Mouse (Mus musculus) common myeloid progenitor, adult 5-6 weeks (primary cell): ENCODE results near the gene Psmc2. TPM values are rescaled to one million over a fixed set of nuclear protein-coding genes. Genes with fewer than 3 reads are reported as not detected.

Source experiments
- ATAC-seq: replicated peaks from 2 replicates; pipeline ENCODE4 v1.8.0; 2016; ENCODE audit warnings: low read depth, mild to moderate bottlenecking, moderate TSS enrichment, inconsistent platforms; ENCODE audit not compliant: poor library complexity, severe bottlenecking
- total RNA-seq: library from RNA; stranded (forward); fragments of 200-1000, 187-1606 nt; gene quantifications from 2 replicates; pipeline ENCODE4 v1.2.3, GENCODE M21; 2017

Psmc2 gene
- total RNA-seq = 111 and 126 TPM in 2 replicates

GRCm38 (mm10) chr5:21785053-21785452, at the start of gene Psmc2, which contains the start of gene Dnajc2:
Gene Psmc2 (plus strand): TSS chr5:21785283.
Gene Dnajc2 (minus strand): TSS chr5:21785251.
- ATAC-seq = peak; percentile 76

- peak; percentile 77 for ATAC-seq
Measured at GRCm38 (mm10) chr5:21735584-21735983, 49.5 kb upstream of the Psmc2 start.

GRCm38 (mm10) chr5:21736046-21736445, 49.0 kb upstream of the Psmc2 start:
- no peak for ATAC-seq

GRCm38 (mm10) chr5:21736956-21737585, 48.0 kb upstream of the Psmc2 start, which contains the start of gene Pmpcb:
Gene Pmpcb (plus strand): TSS chr5:21737141.
- ATAC-seq = peak; percentile 85

- ATAC-seq = no peak; the same call in 1 of the 2 replicates
Measured at GRCm38 (mm10) chr5:21737620-21738019, 47.5 kb upstream of the Psmc2 start.

GRCm38 (mm10) chr5:21739120-21739519, 46.0 kb upstream of the Psmc2 start:
- no peak for ATAC-seq

GRCm38 (mm10) chr5:21739881-21740280, 45.2 kb upstream of the Psmc2 start:
- no peak for ATAC-seq

GRCm38 (mm10) chr5:21743606-21744005, 41.5 kb upstream of the Psmc2 start:
- no peak for ATAC-seq

GRCm38 (mm10) chr5:21744651-21745050, 40.4 kb upstream of the Psmc2 start:
- no peak for ATAC-seq

- ATAC-seq = no peak
Measured at GRCm38 (mm10) chr5:21745966-21746365, 39.1 kb upstream of the Psmc2 start.

- ATAC-seq = no peak
Measured at GRCm38 (mm10) chr5:21768506-21768905, 16.6 kb upstream of the Psmc2 start.

GRCm38 (mm10) chr5:21769841-21770240, 15.2 kb upstream of the Psmc2 start:
- ATAC-seq = no peak

GRCm38 (mm10) chr5:21776491-21776890, 8.6 kb upstream of the Psmc2 start:
- no peak for ATAC-seq

GRCm38 (mm10) chr5:21784161-21785052, 676 bp upstream of the Psmc2 start:
- ATAC-seq = peak; percentile 34

- ATAC-seq = no peak
Measured at GRCm38 (mm10) chr5:21785776-21786175, 693 bp downstream of the Psmc2 start.

- ATAC-seq = peak; percentile 82
Measured at GRCm38 (mm10) chr5:21786258-21787185, 1.4 kb downstream of the Psmc2 start.

GRCm38 (mm10) chr5:21787186-21788105, 2.4 kb downstream of the Psmc2 start:
- no peak for ATAC-seq

GRCm38 (mm10) chr5:21789061-21789460, 4.0 kb downstream of the Psmc2 start:
- no peak for ATAC-seq

GRCm38 (mm10) chr5:21792166-21792565, 7.1 kb downstream of the Psmc2 start:
- ATAC-seq = no peak
